Mouse (Mus musculus): ENCODE measurements around the gene Osbpl6.

The Osbpl6 gene

DNA sequence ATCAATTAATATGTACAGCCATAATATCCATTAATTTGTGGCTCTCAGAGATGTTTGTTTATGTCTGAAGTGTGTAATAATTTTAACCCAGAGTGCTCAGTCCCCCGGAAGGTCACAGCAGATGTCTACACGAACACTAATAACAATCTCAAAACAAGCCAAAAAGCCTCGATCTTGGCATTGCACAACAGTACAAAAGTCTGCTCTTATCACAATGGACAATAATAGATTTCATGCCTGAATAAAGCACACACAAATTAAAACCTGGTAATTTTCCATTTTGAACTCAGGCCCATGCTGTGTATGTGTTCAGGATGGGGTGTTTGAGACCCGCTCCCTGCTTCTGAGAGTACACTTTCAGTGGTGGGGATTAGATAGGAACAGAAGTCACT is 90.4 kb downstream of the Osbpl6 start:
- no peak for DNase-seq (ENCODE audit: low read depth, low spot score)

DNA sequence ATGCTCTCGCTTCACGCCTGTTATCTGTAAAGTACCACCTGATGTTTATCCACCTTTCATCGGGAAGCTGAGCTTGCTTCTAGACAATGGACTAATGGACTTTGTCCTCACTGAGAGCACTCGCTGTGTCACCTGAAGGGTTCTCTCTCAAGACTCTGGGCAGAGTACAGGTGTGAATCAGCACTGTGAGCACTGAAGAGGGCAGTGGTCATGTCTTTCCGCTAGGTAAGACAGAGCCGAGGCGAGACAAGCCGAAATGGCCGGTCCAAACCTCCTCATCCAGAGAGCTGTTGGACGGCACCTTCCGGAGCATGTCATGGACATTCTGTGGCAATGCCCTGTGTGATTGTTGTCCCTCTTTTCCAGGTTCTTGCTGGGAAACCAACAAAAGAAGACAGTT is 92.6 kb downstream of the Osbpl6 start:
- no peak for DNase-seq (ENCODE audit: low read depth, low spot score)

DNA sequence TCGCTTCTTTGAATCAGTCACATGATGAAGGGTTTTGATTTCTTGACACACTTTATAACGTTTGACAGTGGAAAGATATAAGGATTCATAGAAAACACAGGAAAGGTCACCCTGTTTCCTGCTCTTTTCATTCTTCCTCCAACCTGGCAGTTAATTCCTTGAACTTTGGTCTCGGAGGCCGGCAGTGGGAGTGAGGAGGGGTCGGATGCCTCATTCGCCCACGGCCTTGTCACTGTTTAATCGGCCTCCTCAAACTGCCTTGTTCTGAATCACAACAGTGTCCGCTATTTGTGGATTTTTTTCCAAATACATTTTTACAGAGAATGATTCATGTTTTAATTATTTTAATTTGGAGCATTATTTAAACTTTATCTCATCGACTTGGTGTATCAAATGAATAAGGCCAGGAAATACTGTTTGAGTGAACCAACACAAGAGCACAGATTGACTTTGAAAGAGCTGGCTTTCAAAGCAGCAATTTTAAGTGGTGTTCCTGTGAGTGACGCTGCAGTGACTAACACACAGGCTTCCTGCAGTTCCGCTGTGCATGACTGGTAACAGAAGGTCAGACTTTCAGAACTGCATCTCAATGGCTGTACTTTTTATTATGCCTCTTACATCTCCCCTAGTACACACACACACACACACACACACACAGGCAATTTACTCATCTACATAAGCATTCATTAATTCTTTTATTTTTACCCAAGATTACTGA is 98.0 kb downstream of the Osbpl6 start:
- DNase-seq (ENCODE audit: low read depth, low spot score), result no peak

GRCm38 (mm10) chr2:76504989-76505388 is 98.7 kb downstream of the Osbpl6 start:
- DNase-seq (ENCODE audit: low read depth, low spot score), result no peak

DNA sequence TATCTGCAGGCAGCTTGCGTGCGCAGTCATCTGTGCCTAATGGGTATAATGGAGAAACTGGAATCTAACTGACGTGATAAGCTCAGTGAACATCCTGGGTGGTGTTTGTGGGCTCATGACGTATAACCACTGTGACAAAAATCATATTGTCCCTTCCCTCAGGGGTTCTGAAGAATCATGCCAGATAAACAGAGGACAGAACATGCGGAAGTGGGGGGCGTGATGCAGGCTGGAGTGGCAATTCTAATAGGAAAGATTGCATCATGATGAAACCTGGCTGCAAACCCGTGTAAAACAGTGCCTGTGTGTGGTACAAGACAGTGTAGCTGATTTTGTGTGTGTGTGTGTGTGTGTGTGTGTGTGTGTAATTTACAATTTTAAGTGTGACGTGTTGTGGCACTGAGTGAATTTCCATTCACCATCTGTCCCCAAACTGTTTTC is 105.0 kb downstream of the Osbpl6 start:
- no peak for DNase-seq (ENCODE audit: low read depth, low spot score)

DNA sequence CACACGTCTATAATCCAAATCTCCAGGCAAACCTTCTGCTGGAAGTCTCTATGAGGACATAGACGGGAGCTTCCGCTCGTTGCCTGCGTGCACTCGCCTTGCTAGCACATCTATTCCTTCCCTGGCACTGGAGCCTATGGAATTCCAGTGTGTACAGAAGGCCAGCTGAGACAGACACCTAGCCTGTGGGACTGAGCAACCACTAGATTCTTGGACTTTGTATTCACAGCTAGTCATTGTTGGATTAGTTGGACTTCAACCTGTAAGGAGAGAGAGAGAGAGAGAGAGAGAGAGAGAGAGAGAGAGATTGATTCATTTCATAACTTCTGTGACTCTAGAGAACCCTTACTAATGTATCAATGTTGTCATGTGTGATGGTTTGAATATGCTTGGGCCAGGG is 105.8 kb downstream of the Osbpl6 start:
- DNase-seq (ENCODE audit: low read depth, low spot score), result no peak

DNA sequence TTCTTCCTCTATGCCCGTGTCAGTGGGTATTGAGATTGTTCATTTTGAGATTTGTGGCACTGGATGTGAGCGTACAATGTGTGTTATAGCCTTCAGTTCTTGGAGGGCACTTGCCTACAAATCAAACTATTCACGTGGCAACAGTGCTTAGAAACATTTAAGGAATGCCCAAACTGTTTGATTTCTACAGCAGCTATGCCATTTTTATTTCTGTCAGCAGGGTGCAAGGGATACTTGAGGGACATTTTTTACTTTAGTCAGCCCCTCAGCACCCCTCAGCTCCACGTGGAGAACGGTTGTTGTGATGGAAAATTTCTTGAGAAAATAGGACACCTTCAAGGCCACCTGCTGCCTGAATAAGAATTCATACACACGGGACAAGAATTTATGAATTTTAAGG is 106.6 kb downstream of the Osbpl6 start:
- DNase-seq (ENCODE audit: low read depth, low spot score), result no peak

- no peak for DNase-seq (ENCODE audit: low read depth, low spot score)
Observed at GRCm38 (mm10) chr2:76513296-76513695, 107.0 kb downstream of the Osbpl6 start.

DNA sequence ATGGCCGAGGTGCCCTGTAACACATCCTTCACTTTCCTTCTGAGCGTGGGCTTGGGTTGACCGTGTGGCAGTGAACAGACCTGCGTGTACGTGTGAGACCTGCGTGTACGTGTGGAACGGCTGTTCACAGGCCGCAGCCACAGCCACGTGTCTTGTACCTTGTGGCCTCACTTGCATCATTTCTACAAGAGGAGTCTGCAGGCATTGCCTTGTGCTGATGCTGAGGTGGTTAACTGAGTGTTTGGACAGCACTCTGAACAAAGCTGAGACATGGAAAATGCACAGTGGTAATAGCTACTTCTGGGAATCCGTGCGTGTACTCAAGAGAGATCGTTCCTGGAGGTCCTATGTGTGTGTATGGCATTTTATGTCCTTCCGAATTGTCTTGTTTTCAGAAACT is 111.2 kb downstream of the Osbpl6 start:
- no peak for DNase-seq (ENCODE audit: low read depth, low spot score)

DNA sequence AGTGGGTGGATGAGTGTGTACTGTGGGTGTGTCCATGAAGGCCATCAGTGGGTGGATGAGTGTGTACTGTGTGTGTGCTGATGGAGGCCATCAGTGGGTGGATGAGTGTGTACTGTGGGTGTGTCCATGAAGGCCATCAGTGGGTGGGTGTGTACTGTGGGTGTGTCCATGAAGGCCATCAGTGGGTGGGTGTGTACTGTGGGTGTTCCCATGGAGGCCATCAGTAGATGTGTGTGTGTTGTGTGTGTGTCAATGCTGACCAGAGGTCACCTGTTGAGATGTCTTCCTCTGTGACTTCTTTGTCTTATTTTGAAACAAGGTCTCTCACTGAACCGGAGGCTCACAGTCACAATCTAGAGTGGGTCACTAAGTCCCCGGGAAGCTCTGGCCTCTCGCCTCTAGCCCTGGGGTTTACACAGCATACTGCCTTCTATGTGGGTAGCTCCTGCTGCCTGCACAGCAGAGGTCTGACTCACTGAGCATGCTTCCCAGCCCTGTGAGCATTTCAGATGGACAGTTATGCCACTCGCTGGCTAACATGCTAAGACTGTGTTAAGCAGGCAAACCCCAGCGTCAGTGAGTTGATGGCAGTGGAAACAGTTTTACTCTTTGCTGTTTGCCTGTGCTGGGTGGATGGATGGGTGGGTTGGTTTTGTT is 112.2 kb downstream of the Osbpl6 start:
- DNase-seq (ENCODE audit: low read depth, low spot score), result no peak

DNA sequence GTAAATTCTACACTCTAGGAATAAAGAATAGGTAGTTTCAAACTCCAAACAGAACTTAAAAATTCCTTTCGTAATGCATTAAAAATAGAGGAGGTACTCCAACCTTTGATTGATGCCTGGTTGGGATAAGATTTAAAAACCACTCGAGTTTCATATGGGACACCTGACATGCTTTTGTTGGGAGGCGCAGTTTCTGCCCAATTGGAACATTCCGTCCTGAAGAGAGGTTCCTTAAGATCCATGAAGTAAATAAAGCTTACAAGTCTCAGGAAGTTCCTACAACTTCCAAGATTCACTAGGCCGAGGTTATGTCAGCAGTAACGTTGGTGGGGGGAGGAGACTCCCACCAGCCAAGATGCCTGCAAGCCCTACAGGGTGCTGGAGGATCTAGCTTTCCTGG is 115.3 kb downstream of the Osbpl6 start:
- DNase-seq (ENCODE audit: low read depth, low spot score), result no peak

DNA sequence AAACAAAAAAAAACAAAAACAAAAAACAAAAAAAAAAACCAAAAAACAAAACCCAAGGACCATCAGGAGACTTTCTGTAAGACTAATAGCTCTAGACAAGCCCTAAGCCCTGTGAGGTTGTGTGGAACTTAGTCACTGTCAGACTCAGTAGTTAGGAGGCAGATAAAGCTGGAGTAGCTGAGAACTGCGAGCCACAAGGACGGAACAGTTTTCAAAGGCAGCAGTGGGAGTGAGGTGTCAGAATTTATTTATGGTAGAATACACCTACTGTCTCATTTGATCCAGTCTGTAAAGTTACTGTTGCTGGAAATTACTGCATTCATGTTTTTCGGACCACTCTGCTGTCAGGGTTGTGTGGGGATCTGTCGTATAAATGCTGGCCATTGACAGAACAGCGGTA is 118.1 kb downstream of the Osbpl6 start:
- no peak for DNase-seq (ENCODE audit: low read depth, low spot score)

- no peak for DNase-seq (ENCODE audit: low read depth, low spot score)
Observed at GRCm38 (mm10) chr2:76525645-76526044, 119.3 kb downstream of the Osbpl6 start.

DNA sequence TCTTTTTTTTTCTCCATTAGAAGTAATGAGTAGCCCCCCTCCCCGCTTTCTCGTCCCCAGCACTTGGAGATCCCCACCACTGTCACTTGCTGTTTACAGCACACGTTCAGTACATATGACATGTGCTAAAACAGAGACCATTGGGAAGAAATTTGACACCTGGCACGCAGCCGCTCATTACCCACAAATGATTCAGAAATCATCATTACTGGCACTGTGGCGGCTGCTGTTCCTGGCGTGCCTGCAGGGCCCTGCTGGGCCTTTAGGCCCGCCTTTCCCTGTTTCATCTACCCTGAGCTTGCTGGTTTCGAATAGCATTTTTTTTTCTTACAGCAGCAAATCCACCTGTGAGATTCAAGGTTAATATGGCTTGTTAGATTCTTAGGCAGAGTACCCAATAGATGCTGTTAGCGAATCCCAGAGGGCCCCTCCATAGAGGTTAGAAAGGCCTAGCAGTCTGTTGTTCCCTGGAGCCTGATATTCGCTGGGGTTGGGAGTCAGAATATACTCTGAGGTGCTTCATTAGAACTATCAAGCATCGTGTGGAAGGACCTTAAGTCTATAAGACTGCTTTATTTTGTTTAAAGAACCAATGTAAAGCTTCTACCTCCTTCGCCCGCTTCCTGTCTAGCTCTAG is 126.3 kb downstream of the Osbpl6 start:
- DNase-seq (ENCODE audit: low read depth, low spot score), result no peak

DNA sequence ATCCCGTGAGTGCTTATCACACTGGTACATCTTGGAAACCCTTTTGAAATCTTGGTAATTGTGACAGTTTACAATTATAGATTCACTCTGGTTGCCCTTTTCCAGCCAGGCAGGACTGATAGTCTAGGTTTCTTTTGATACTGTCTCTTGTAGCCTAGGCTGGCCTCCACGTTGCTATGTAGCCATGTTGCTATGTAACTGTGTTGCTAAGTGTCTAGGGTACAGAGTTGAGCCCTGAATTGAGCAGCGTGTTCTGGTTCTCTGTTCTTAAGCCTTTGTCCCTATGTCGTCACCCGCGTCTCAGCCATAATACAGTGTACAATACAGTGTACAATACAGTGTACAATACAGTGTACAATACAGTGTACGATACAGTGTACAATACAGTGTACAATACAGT is 128.6 kb downstream of the Osbpl6 start:
- no peak for DNase-seq (ENCODE audit: low read depth, low spot score)

GRCm38 (mm10) chr2:76541900-76542299 is 135.6 kb downstream of the Osbpl6 start:
- DNase-seq (ENCODE audit: low read depth, low spot score), result no peak

DNA sequence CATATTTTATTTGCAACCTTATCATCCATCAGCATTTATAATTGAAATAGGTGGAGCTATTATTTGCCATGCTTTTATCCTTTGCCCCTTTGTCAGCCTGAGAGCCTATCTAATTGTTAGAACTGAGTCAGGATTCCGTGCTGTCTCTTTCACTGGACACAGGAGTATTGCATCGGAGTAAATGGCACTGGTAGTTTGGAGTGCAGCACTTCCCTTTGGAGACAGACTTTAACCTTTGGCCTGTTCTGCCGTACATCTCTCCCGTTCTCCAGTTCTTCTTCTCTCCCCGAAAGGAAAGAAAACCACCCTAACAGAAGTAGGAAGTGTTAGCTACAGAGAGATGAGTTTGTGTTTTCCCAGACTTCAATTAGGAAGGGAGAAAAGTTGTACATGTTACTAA is 136.6 kb downstream of the Osbpl6 start:
- no peak for DNase-seq (ENCODE audit: low read depth, low spot score)

GRCm38 (mm10) chr2:76545539-76545938 is 139.2 kb downstream of the Osbpl6 start:
- DNase-seq (ENCODE audit: low read depth, low spot score), result no peak

GRCm38 (mm10) chr2:76548171-76548570 is 141.9 kb downstream of the Osbpl6 start:
- DNase-seq (ENCODE audit: low read depth, low spot score), result no peak

GRCm38 (mm10) chr2:76548836-76549235 is 142.5 kb downstream of the Osbpl6 start:
- no peak for DNase-seq (ENCODE audit: low read depth, low spot score)

DNA sequence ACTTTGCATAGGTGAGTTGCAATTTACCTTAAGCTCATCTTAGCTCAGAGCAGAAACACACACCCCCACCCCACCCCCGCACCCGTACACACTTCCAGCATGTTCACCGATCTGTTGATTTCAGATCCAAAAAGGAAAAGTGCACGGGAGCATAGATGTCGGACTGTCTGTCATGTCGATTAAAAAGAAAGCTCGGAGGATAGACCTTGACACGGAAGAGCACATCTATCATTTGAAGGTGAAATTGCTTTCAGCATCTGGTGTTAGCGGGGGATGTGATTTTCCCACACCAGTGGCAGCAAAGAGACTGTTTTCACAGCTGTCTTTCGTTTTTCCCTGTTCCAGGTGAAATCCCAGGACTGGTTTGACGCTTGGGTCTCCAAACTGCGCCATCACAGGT is 143.0 kb downstream of the Osbpl6 start:
- no peak for DNase-seq (ENCODE audit: low read depth, low spot score)

DNA sequence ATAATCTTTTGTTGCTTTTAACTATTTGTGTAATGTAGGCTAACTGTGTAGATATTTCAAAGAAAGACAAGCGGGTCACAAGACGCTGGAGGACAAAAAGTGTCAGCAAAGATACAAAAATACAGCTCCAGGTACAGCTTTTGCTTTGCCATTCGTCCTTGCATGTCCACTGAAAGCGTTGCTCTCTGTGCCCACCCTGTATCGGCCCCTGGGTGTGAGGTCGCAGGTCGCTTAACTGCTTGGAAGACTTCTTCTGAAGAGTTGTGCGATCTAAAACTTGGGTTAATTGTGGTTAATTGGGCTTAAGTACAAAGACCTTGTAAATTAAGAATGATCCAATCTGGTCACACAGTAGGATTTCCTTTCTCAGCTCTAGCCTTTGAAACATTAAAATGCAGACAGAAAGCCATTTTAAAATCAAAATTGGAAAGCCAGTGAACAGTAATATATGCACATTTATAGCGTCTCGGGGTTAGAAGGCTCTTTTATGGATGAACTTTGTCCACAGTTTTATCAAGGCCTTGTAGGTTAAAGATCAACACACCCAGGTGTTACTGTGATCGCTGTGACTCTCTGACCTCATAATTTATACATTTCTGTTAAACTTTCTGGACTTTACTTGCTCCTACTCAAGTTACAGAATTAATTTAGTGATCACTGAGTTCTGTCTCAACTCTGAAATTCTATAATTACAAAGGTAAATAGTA is 149.7 kb downstream of the Osbpl6 start:
- no peak for DNase-seq (ENCODE audit: low read depth, low spot score)
